ENCODE assay signal across 22 mouse cellular contexts in genomic region chr10:117684298-117685170, GRCm38 (mm10).
"Had no signal": no experiment of that assay in that cellular context is flagged by ENCODE, and none has a peak within 500 bp of the region (broad histone marks: within the 10 kb centered on the region; RNA-seq: fewer than 3 reads in every experiment).

No protein-coding gene starts in this region.

- H3K9me3 ChIP-seq: kidney, embryonic 15.5 days; limb, embryonic 10.5 days; limb, embryonic 13.5 days; liver, embryonic 12.5 days; liver, embryonic 15.5 days; lung, embryonic 15.5 days; midbrain, embryonic 12.5 days; neural tube, embryonic 13.5 days had no signal

- DNase-seq: kidney, adult 8-10 months; kidney, postnatal 14 days; layer of hippocampus, adult 9-11 months; liver; lung, adult 18-20 months; lung, postnatal 10 days; lung, postnatal 36 days; retina, postnatal 1 day; right cerebral cortex, postnatal 25 days; thymus, adult 18-20 months; thymus, postnatal 36 days had no signal

- H3K9ac ChIP-seq: kidney, embryonic 15.5 days; limb, embryonic 13.5 days; liver, embryonic 12.5 days; liver, embryonic 15.5 days; lung, embryonic 15.5 days; midbrain, embryonic 12.5 days; neural tube, embryonic 13.5 days had no signal

- H3K4me2 ChIP-seq: kidney, embryonic 15.5 days; limb, embryonic 13.5 days; liver, embryonic 12.5 days; liver, embryonic 15.5 days; lung, embryonic 15.5 days; midbrain, embryonic 12.5 days; neural tube, embryonic 13.5 days had no signal

- ATAC-seq: liver, embryonic 12.5 days; midbrain, embryonic 16.5 days had no signal

- H3K27ac ChIP-seq: kidney, embryonic 15.5 days; layer of hippocampus, adult 2 months; limb, embryonic 10.5 days; limb, embryonic 13.5 days; liver, embryonic 12.5 days; liver, embryonic 15.5 days; lung, embryonic 15.5 days; midbrain, embryonic 12.5 days; neural tube, embryonic 13.5 days had no signal

- H3K4me3 ChIP-seq: kidney, embryonic 15.5 days; layer of hippocampus, adult 2 months; limb, embryonic 10.5 days; limb, embryonic 13.5 days; liver, embryonic 12.5 days; liver, embryonic 15.5 days; lung, embryonic 15.5 days; midbrain, embryonic 12.5 days; myocyte; neural tube, embryonic 13.5 days had no signal

- H3K27me3 ChIP-seq: kidney, embryonic 15.5 days; limb, embryonic 13.5 days; liver, embryonic 12.5 days; liver, embryonic 15.5 days; lung, embryonic 15.5 days; midbrain, embryonic 12.5 days; neural tube, embryonic 13.5 days had no signal

- H3K4me1 ChIP-seq: kidney, embryonic 15.5 days; liver, embryonic 12.5 days; liver, embryonic 15.5 days; lung, embryonic 15.5 days; midbrain, embryonic 12.5 days; neural tube, embryonic 13.5 days had no signal
